Mouse (Mus musculus) bone marrow macrophage, adult 2 months (primary cell): Measurements from ENCODE around the gene Fgfr2. TPM values are rescaled to one million over a fixed set of nuclear protein-coding genes. Genes with fewer than 3 reads are reported as not detected.

Experiments
- H3K27ac ChIP-seq: 2 replicates; pipeline ENCODE4 v1.5.1; 2012; ENCODE audit warnings: low read depth, low read length; ENCODE audit not compliant: insufficient read depth
- H3K4me1 ChIP-seq: 2 replicates; pipeline ENCODE4 v1.6.1; 2012; ENCODE audit warnings: low read length; ENCODE audit not compliant: control insufficient read depth, insufficient read depth
- H3K4me3 ChIP-seq: 2 replicates; pipeline ENCODE4 v1.5.1; 2012; ENCODE audit warnings: mild to moderate bottlenecking, low read length, moderate library complexity; ENCODE audit not compliant: insufficient read depth
- CTCF ChIP-seq: IDR thresholded peaks from 2 replicates; pipeline ENCODE4 v1.5.1; 2012; ENCODE audit warnings: low read depth, mild to moderate bottlenecking, low read length, moderate library complexity
- POLR2A ChIP-seq: IDR thresholded peaks from 2 replicates; pipeline ENCODE4 v1.6.1; 2012; ENCODE audit warnings: mild to moderate bottlenecking, low read depth, low read length, borderline replicate concordance
- polyA plus RNA-seq: library from polyadenylated mRNA; stranded (reverse); fragments of >200 nt; gene quantifications from 2 replicates; pipeline ENCODE4 v1.2.4, GENCODE M21; 2012; ENCODE audit not compliant: missing spikeins, insufficient read depth, insufficient read length

Fgfr2 gene
- polyA plus RNA-seq, 1 experiment: 0.27 TPM

- no peak for TF ChIP-seq CTCF
- no peak for TF ChIP-seq POLR2A
- H3K4me3 ChIP-seq: no peak overlapping the region
- no peak overlapping the region for H3K27ac ChIP-seq
- no peaks in the 10 kb centered on the region for H3K4me1 ChIP-seq
These were observed 697.7 kb downstream of the Fgfr2 start for GRCm38 (mm10) chr7:132425364-132425999.

GRCm38 (mm10) chr7:132423570-132423969 is 699.6 kb downstream of the Fgfr2 start:
- H3K27ac ChIP-seq: no peak overlapping the region
- no peak overlapping the region for H3K4me3 ChIP-seq
- H3K4me1 ChIP-seq: no peaks in the 10 kb centered on the region
- TF ChIP-seq POLR2A (no peak), CTCF (no peak)

GRCm38 (mm10) chr7:132419378-132420255 is 703.5 kb downstream of the Fgfr2 start:
- Histone ChIP-seq H3K4me3 (no peak overlapping the region), H3K27ac (no peak overlapping the region), H3K4me1 (no peaks in the 10 kb centered on the region)
- TF ChIP-seq POLR2A: no peak
- no peak for TF ChIP-seq CTCF

GRCm38 (mm10) chr7:132416866-132417265 is 706.3 kb downstream of the Fgfr2 start:
- no peak for TF ChIP-seq CTCF
- no peak for TF ChIP-seq POLR2A
- no peaks in the 10 kb centered on the region for H3K4me1 ChIP-seq
- H3K27ac ChIP-seq: no peak overlapping the region
- no peak overlapping the region for H3K4me3 ChIP-seq

GRCm38 (mm10) chr7:132415866-132416265 is 707.3 kb downstream of the Fgfr2 start:
- Histone ChIP-seq H3K27ac (no peak overlapping the region), H3K4me1 (no peaks in the 10 kb centered on the region), H3K4me3 (no peak overlapping the region)
- no peak for TF ChIP-seq CTCF
- no peak for TF ChIP-seq POLR2A

- Histone ChIP-seq H3K4me3 (no peak overlapping the region), H3K27ac (no peak overlapping the region), H3K4me1 (no peaks in the 10 kb centered on the region)
- no peak for TF ChIP-seq POLR2A
- no peak for TF ChIP-seq CTCF
These were observed 710.6 kb downstream of the Fgfr2 start for GRCm38 (mm10) chr7:132412520-132412919.

- no peak for TF ChIP-seq CTCF
- no peak for TF ChIP-seq POLR2A
- Histone ChIP-seq H3K4me1 (no peaks in the 10 kb centered on the region), H3K27ac (no peak overlapping the region), H3K4me3 (no peak overlapping the region)
These were observed 711.4 kb downstream of the Fgfr2 start for GRCm38 (mm10) chr7:132411708-132412107.

- H3K27ac ChIP-seq: no peak overlapping the region
- no peak for TF ChIP-seq CTCF
- TF ChIP-seq POLR2A: no peak
These were observed 712.2 kb downstream of the Fgfr2 start for GRCm38 (mm10) chr7:132410958-132411357.

GRCm38 (mm10) chr7:132409890-132410289 is 713.3 kb downstream of the Fgfr2 start:
- H3K4me1 ChIP-seq: no peaks in the 10 kb centered on the region
- no peak overlapping the region for H3K27ac ChIP-seq
- H3K4me3 ChIP-seq: no peak overlapping the region
- TF ChIP-seq POLR2A (no peak), CTCF (no peak)

More at GRCm38 (mm10) chr7:132410958-132411357, 712.2 kb downstream of the Fgfr2 start:
- no peaks in the 10 kb centered on the region for H3K4me1 ChIP-seq
- H3K4me3 ChIP-seq: no peak overlapping the region
